Mouse (Mus musculus) forebrain, postnatal 0 days (tissue): ENCODE data around the gene Ric8b. TPM values are rescaled to one million over a fixed set of nuclear protein-coding genes. Genes with fewer than 3 reads are reported as not detected.

ENCODE experiments used
- ATAC-seq: fragments of 200-750 bp; cut with Nextera tagmentation; 2 replicates; pipeline ENCODE4 v1.8.0; 2017; ENCODE audit warnings: mild to moderate bottlenecking, moderate library complexity
- DNase-seq: peaks from one replicate; pipeline ENCODE4 v3.0.0-alpha.2; 2015
- H3K27ac ChIP-seq: fragments of 300-500 bp; sonication (generic); 2 replicates; pipeline ENCODE4 v1.5.1; 2014; ENCODE audit warnings: low read depth, mild to moderate bottlenecking, antibody characterized with exemption, low read length, moderate library complexity, mixed read lengths
- H3K27me3 ChIP-seq: fragments of 300-500 bp; sonication (generic); 2 replicates; pipeline ENCODE4 v1.6.1; 2014; ENCODE audit warnings: mild to moderate bottlenecking, low read length, mixed read lengths; ENCODE audit not compliant: insufficient read depth
- H3K36me3 ChIP-seq: fragments of 300-500 bp; sonication (generic); 2 replicates; pipeline ENCODE4 v1.6.1; 2014; ENCODE audit warnings: mild to moderate bottlenecking, moderate library complexity; ENCODE audit not compliant: insufficient read depth
- H3K4me1 ChIP-seq: fragments of 300-500 bp; sonication (generic); 2 replicates; pipeline ENCODE4 v1.6.1; 2014; ENCODE audit warnings: antibody characterized with exemption; ENCODE audit not compliant: insufficient read depth
- H3K4me2 ChIP-seq: fragments of 300-500 bp; sonication (generic); 2 replicates; pipeline ENCODE4 v1.6.1; 2014; ENCODE audit warnings: low read depth, mild to moderate bottlenecking, moderate library complexity
- H3K4me3 ChIP-seq: fragments of 300-500 bp; sonication (generic); 2 replicates; pipeline ENCODE4 v1.5.1; 2014; ENCODE audit warnings: low read depth, low read length, mixed read lengths
- H3K9ac ChIP-seq: fragments of 300-500 bp; sonication (generic); 2 replicates; pipeline ENCODE4 v1.6.1; 2014; ENCODE audit warnings: mild to moderate bottlenecking
- H3K9me3 ChIP-seq: fragments of 300-500 bp; sonication (generic); 2 replicates; pipeline ENCODE4 v1.6.1; 2016; ENCODE audit warnings: low read length
- CTCF ChIP-seq: sonication (generic); IDR thresholded peaks from 2 replicates; pipeline ENCODE4 v1.5.1; 2016; ENCODE audit warnings: antibody characterized with exemption, control low read depth, low read depth
- WGBS: fragments of 180-500 bp; shearing (Covaris S2); extraction: QIAGEN DNeasy Blood & Tissue Kit; methylation state at CpG from one replicate; pipeline ENCODE4 v1.1.7; 2014; 5-methylcytosine and 5-hydroxymethylcytosine counted together
- polyA plus RNA-seq: library from polyadenylated mRNA; unstranded; fragments of >200 nt; fragmentation: Nextera tagmentation; extraction: Ambion mirVana; gene quantifications from 2 replicates; pipeline ENCODE4 v1.2.1, GENCODE M21; 2015
- total RNA-seq: library from RNA; depleted of rRNA; stranded (reverse); fragments of >200 nt; gene quantifications from 2 replicates; pipeline ENCODE4 v1.2.3, GENCODE M21; 2014

The Ric8b gene
- total and polyA plus RNA-seq, 2 experiments from 2014 or later, result 31.5 to 63.8 TPM

DNA sequence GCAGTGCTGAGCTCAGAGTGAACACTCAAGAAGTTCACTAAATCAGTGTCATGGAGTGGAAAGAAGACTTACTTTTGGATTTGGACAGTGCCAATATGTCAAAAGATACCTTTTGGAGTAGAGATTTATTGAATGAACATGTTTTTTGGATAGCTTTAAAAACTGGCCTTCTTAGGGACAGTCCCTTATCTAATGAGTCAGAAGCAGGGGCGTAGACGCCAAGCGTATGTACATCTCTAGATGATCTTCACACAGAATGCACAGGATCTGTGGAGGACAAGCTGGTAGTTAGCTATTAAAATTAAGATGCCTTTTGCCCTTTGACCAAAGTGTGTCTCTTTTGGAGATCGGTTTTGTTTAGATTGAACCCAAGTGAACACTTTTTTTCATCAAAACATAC lies 9.5 kb downstream of the Ric8b start:
- DNase-seq (no peak), ATAC-seq (no peak)
- Histone ChIP-seq H3K4me3 (no peak overlapping the region), H3K4me1 (no peaks in the 10 kb centered on the region), H3K27me3 (no peaks in the 10 kb centered on the region), H3K27ac (no peak overlapping the region), H3K9me3 (no peaks in the 10 kb centered on the region), H3K36me3 (peaks cover 27% of the 10 kb centered on the region), H3K9ac (no peak overlapping the region), H3K4me2 (no peak overlapping the region)
- no peak for TF ChIP-seq CTCF
- 91% methylated on average over 4 of the region's 4 CpGs for WGBS

DNA sequence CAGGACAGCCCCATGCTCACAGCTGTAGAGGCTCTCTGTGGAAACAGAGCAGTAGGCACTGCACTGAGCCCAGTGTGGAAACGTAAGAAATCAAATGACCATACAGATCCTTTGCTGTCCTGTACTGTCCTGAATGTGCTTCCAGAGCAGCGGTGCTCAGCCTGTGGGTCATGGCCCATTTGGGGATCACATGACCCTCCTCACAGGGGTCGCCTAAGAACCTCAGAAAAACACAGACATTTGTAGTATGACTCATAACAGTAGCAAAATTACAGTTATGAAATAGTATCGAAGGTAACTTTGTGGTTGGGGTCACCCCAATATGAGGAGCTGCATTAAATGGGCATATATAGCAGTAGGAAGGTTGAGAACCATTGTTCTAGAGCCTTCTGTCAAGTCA lies 11.0 kb downstream of the Ric8b start:
- no peak overlapping the region for H3K4me3 ChIP-seq
- H3K9ac ChIP-seq, result no peak overlapping the region
- WGBS, result 87% methylated on average over 4 of the region's 4 CpGs
- no peak overlapping the region for H3K4me2 ChIP-seq
- TF ChIP-seq CTCF, result no peak
- no peaks in the 10 kb centered on the region for H3K27me3 ChIP-seq
- H3K36me3 ChIP-seq, result peaks cover 27% of the 10 kb centered on the region
- ATAC-seq, result no peak
- H3K4me1 ChIP-seq, result no peaks in the 10 kb centered on the region
- H3K9me3 ChIP-seq, result no peaks in the 10 kb centered on the region
- no peak for DNase-seq
- H3K27ac ChIP-seq, result no peak overlapping the region

- Histone ChIP-seq H3K4me1 (no peaks in the 10 kb centered on the region), H3K4me2 (no peak overlapping the region), H3K27ac (no peak overlapping the region), H3K9me3 (no peaks in the 10 kb centered on the region), H3K27me3 (no peaks in the 10 kb centered on the region), H3K9ac (no peak overlapping the region), H3K4me3 (no peak overlapping the region), H3K36me3 (no peaks in the 10 kb centered on the region)
- TF ChIP-seq CTCF, result no peak
- ATAC-seq (no peak), DNase-seq (no peak)
- 89% methylated on average over 7 of the region's 7 CpGs for WGBS
Observed at GRCm38 (mm10) chr10:84935553-84936209, 18.3 kb downstream of the Ric8b start.

GRCm38 (mm10) chr10:84936832-84937515 lies 19.6 kb downstream of the Ric8b start:
- DNase-seq (no peak), ATAC-seq (no peak)
- H3K9me3 ChIP-seq, result no peaks in the 10 kb centered on the region
- no peaks in the 10 kb centered on the region for H3K36me3 ChIP-seq
- no peak overlapping the region for H3K27ac ChIP-seq
- no peaks in the 10 kb centered on the region for H3K27me3 ChIP-seq
- TF ChIP-seq CTCF, result no peak
- H3K4me2 ChIP-seq, result no peak overlapping the region
- H3K9ac ChIP-seq, result no peak overlapping the region
- no peak overlapping the region for H3K4me3 ChIP-seq
- 85% methylated on average over 4 of the region's 4 CpGs for WGBS
- no peaks in the 10 kb centered on the region for H3K4me1 ChIP-seq

- Histone ChIP-seq H3K27ac (no peak overlapping the region), H3K9me3 (no peaks in the 10 kb centered on the region), H3K36me3 (no peaks in the 10 kb centered on the region), H3K27me3 (no peaks in the 10 kb centered on the region), H3K9ac (no peak overlapping the region), H3K4me2 (no peak overlapping the region), H3K4me1 (no peaks in the 10 kb centered on the region), H3K4me3 (no peak overlapping the region)
- no peak for TF ChIP-seq CTCF
- WGBS, result 69% methylated on average over 14 of the region's 14 CpGs
- DNase-seq, result no peak
- no peak for ATAC-seq
Observed at GRCm38 (mm10) chr10:84938094-84938820, 20.8 kb downstream of the Ric8b start.

- Histone ChIP-seq H3K27me3 (no peaks in the 10 kb centered on the region), H3K4me1 (no peaks in the 10 kb centered on the region), H3K4me3 (no peak overlapping the region), H3K4me2 (no peak overlapping the region), H3K9ac (no peak overlapping the region), H3K27ac (no peak overlapping the region), H3K9me3 (no peaks in the 10 kb centered on the region), H3K36me3 (no peaks in the 10 kb centered on the region)
- WGBS, result 74% methylated on average over 5 of the region's 5 CpGs
- TF ChIP-seq CTCF, result no peak
- DNase-seq, result no peak
- ATAC-seq, result no peak
Observed at GRCm38 (mm10) chr10:84938886-84939285, 21.5 kb downstream of the Ric8b start.

DNA sequence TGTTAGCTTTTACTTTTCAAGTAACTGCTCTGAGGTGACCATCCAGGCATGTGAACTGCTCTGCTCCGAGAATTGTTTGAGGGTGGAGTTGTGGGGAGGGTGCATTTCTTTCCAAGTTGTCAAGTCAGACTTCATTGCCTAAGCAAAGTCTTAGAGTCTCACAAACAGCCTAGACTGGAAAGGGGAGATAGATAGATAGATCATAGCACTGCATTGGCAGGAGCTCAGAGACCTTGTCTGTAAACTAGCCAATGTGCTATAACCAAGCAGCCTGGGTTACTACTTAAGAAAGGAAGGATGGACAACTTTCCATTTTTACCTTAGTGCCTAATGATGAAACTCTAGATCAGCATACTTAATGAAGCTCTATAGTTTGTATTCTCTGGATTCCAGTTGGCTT lies 22.9 kb downstream of the Ric8b start:
- Histone ChIP-seq H3K4me2 (no peak overlapping the region), H3K4me3 (no peak overlapping the region), H3K36me3 (no peaks in the 10 kb centered on the region), H3K27me3 (no peaks in the 10 kb centered on the region), H3K27ac (no peak overlapping the region), H3K9ac (no peak overlapping the region), H3K4me1 (no peaks in the 10 kb centered on the region), H3K9me3 (no peaks in the 10 kb centered on the region)
- 78% methylated on average over 1 of the region's 1 CpGs for WGBS
- ATAC-seq, result no peak
- DNase-seq, result no peak
- TF ChIP-seq CTCF, result no peak
